Mouse (Mus musculus): Measurements from ENCODE around the gene Mib2.

Gene Mib2

DNA sequence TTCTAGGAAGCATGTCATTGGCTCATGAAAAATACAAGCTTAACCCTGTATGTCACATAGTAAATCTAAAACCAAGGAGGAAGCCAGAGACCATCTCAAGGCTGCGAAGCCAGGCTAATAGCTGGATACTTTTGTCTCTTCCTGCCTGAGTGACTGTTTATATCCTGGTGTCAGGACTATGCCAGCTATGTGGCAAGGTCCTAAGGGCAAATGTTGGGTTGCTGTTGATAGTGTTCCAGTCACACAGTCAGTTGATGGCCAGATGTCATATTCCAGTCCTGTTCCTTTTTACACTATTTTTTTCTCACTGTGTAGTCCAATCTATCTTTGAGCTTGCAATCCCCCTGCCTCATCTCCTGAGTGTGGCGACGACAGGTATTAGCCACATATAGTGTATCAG lies 55.7 kb downstream of the Mib2 start:
- no peak for DNase-seq

DNA sequence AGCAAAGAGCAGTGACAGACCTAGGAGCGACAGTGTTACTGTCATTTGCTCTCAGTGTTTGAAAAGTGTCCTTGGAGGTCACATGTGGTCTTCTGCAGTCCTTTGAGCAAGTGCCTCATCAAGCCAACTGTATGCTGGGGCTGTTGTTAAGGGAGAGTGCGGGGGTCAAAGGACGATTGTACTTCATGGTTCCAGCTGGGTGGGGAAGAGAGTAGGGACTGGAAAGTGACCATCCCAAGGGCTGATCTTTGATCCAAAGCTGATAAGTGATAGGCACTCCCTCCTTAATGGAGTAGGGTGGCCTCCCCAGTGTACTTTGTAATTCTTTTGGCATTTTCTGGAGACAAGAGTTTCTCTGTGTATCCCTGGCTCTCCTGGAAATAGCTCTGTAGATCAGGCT lies 57.1 kb downstream of the Mib2 start:
- no peak for DNase-seq

DNA sequence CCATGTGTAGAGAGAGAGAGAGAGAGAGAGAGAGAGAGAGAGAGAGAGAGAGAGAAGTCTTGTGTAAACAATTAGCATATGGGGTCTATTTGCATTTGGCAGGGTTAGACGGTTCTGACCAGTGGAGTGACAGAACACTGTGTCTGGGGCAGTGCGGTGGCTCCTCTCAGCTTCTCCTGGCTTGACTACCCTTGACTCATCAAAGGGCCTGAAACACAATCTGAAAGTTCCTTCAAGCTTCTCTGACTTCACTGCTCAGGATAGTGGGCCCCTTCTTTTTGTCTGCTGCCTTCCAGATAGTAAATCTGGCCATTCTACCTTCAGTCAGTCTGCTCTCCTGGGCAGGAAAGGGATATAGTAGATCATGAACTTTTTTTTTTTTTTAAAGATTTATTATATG lies 62.2 kb downstream of the Mib2 start:
- no peak for DNase-seq

DNA sequence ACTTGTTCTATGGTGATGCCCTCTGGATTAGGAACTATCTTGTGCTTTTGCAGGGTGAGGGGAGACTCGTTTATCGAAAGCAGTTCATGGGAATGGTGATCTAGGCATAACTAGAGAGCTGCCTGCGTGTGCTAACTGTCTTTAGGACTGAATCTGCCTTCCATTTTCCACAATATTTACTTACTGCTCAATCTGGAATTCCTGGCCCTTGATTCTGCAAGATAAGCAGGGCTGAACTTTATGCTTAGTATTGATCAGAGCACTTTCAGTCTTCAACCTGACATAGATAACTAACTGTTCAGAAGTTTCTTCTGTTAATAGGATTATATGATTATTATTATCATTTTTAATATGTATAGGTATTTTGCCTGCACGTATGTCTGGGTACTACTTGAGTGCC lies 63.9 kb downstream of the Mib2 start:
- no peak for DNase-seq

All from thymus, adult 18-20 months (tissue).